Mouse (Mus musculus) heart, postnatal 0 days (tissue): ENCODE measurements at regions not wholly inside any gene's neighbourhood (a gene's known extent, or its start where the extent isn't known, plus 50 kb on each side); places are given as distances from the start of the nearest gene placed in this dataset.
A peak's percentile ranks its signal among the peaks of the same experiment; 100 is the strongest.

Source experiments
- ATAC-seq: fragments of 200-750 bp; cut with Nextera tagmentation; 2 replicates; pipeline ENCODE4 v1.8.0; 2017; ENCODE audit warnings: low read depth, moderate number of reproducible peaks, moderate library complexity; ENCODE audit not compliant: insufficient read depth
- DNase-seq: peaks from one replicate; pipeline ENCODE4 v3.0.0-alpha.2; 2016; ENCODE audit warnings: low spot score
- H3K27ac ChIP-seq: fragments of 300-500 bp; sonication (generic); 2 replicates; pipeline ENCODE4 v1.5.1; 2014; ENCODE audit warnings: low read depth, mild to moderate bottlenecking
- H3K27me3 ChIP-seq: fragments of 300-500 bp; sonication (generic); 2 replicates; pipeline ENCODE4 v1.6.1; 2014; ENCODE audit warnings: low read length, mixed read lengths; ENCODE audit not compliant: control insufficient read depth, insufficient read depth
- H3K36me3 ChIP-seq: fragments of 300-500 bp; sonication (generic); replicated peaks from 2 replicates; pipeline ENCODE4 v1.6.1; 2014; ENCODE audit warnings: low read length, mixed read lengths; ENCODE audit not compliant: control insufficient read depth, insufficient read depth
- H3K4me1 ChIP-seq: fragments of 300-500 bp; sonication (generic); 2 replicates; pipeline ENCODE4 v1.6.1; 2014; ENCODE audit warnings: antibody characterized with exemption; ENCODE audit not compliant: control insufficient read depth, insufficient read depth
- H3K4me2 ChIP-seq: fragments of 300-500 bp; sonication (generic); 2 replicates; pipeline ENCODE4 v1.6.1; 2014; ENCODE audit warnings: low read depth, mild to moderate bottlenecking, low read length, moderate library complexity
- H3K4me3 ChIP-seq: fragments of 300-500 bp; sonication (generic); 2 replicates; pipeline ENCODE4 v1.5.1; 2014; ENCODE audit warnings: low read depth, low read length
- H3K9ac ChIP-seq: fragments of 300-500 bp; sonication (generic); replicated peaks from 2 replicates; pipeline ENCODE4 v1.6.1; 2014; ENCODE audit warnings: low read depth, low read length, mixed read lengths
- H3K9me3 ChIP-seq: fragments of 300-500 bp; sonication (generic); replicated peaks from 2 replicates; pipeline ENCODE4 v1.6.1; 2016; ENCODE audit warnings: low read length; ENCODE audit not compliant: control insufficient read depth
- CTCF ChIP-seq: IDR thresholded peaks from 2 replicates; pipeline ENCODE4 v1.5.1; 2016; ENCODE audit warnings: antibody characterized with exemption, control low read depth, low read depth
- EP300 ChIP-seq: IDR thresholded peaks from 2 replicates; pipeline ENCODE4 v1.6.1; 2016; ENCODE audit warnings: antibody characterized with exemption, low read depth
- WGBS: fragments of 180-500 bp; shearing (Covaris S2); extraction: QIAGEN DNeasy Blood & Tissue Kit; methylation state at CpG from one replicate; pipeline ENCODE4 v1.1.7; 2014; 5-methylcytosine and 5-hydroxymethylcytosine counted together

DNA sequence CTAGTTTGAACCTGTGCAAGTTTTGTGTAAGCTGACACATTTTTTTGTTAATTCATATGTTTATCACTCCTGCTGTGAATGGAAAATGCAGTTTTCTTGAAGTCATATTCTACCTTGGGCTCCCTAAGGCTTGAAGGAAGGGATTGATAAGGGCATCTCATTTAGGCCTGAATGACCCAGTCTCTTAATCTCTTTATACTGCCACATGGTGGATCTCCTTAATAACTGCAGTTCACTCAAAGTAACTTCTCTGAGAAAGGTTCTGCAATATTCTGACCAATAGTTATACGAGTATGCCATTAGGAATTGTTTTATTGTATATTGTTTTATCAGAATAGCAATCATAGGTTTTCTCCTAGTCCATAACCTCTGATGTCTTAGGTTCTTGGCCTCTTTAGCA lies 415.7 kb downstream of the Htr1b start:
- Histone ChIP-seq H3K9me3 (0 out of 2 replicates have a peak, but pooled peaks cover 12% of the 10 kb centered on the region), H3K4me1 (no peaks in the 10 kb centered on the region), H3K4me3 (no peak overlapping the region), H3K27ac (no peak overlapping the region), H3K4me2 (no peak overlapping the region), H3K27me3 (no peaks in the 10 kb centered on the region), H3K9ac (no peak overlapping the region), H3K36me3 (no peaks in the 10 kb centered on the region)
- ATAC-seq (no peak), DNase-seq (no peak)
- 55% methylated on average over 1 of the region's 1 CpGs for WGBS
- TF ChIP-seq CTCF (peak; percentile 17; the same call in 1 of the 2 replicates), EP300 (no peak)

DNA sequence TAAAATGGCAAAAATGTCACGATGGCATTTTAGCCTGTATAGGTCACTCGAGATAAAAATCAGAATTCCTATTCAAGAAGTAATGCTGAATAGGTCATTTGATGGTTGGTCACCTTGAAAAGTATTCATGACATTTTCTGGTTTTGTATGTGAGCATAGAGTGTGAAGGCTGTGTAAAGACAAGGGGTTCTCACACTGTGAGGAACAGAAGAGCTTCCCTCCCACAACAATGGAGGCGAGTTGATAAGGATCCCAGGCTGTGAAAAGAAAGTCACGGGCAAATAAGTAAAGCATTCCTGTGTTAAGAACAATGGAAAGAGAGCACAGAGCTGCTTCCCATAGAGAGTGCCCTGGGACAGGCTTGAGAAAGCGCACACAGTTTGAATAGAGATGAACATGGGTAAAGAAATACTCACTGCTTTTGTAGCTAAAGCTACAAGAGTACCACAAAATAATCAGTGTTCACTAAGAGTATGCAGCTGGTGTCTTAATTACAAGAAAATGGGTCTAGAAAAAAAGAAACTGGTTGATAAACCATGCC lies 418.0 kb downstream of the Htr1b start:
- no peak for ATAC-seq

DNA sequence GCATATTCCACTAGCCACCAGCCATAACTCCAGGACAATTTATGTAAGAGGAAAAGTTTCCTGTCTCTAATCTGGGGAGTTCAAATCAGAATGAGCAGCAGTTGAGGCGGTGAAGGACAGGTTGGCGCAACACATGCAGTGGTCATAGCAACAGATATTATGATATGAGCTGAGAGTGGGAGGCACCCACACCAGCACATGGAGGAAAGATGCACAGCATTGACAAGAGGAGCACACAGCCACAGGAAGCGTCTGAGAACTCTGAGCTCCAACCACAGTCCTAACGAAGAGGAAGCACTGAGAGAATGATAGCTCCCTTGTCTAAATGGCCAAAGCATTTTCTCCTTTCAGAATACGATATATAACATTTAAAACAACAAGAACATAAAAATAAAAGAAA lies 418.9 kb downstream of the Htr1b start:
- no peaks in the 10 kb centered on the region for H3K9me3 ChIP-seq
- WGBS = 65% methylated on average over 5 of the region's 5 CpGs
- H3K27me3 ChIP-seq = no peaks in the 10 kb centered on the region
- no peak overlapping the region for H3K4me3 ChIP-seq
- no peak overlapping the region for H3K4me2 ChIP-seq
- no peak for ATAC-seq
- H3K9ac ChIP-seq = no peak overlapping the region
- H3K27ac ChIP-seq = no peak overlapping the region
- H3K4me1 ChIP-seq = no peaks in the 10 kb centered on the region
- DNase-seq = no peak
- TF ChIP-seq CTCF = no peak
- TF ChIP-seq EP300 = no peak
- H3K36me3 ChIP-seq = no peaks in the 10 kb centered on the region

More for the DNA sequence above, 418.0 kb downstream of the Htr1b start:
- 41% methylated on average over 5 of the region's 5 CpGs for WGBS
- no peak for DNase-seq
- H3K9ac ChIP-seq = no peak overlapping the region
- H3K4me3 ChIP-seq = no peak overlapping the region
- H3K9me3 ChIP-seq = no peaks in the 10 kb centered on the region
- no peak overlapping the region for H3K4me2 ChIP-seq
- no peaks in the 10 kb centered on the region for H3K36me3 ChIP-seq
- H3K27ac ChIP-seq = no peak overlapping the region
- no peaks in the 10 kb centered on the region for H3K27me3 ChIP-seq
- TF ChIP-seq CTCF = no peak
- TF ChIP-seq EP300 = no peak
- no peaks in the 10 kb centered on the region for H3K4me1 ChIP-seq

DNA sequence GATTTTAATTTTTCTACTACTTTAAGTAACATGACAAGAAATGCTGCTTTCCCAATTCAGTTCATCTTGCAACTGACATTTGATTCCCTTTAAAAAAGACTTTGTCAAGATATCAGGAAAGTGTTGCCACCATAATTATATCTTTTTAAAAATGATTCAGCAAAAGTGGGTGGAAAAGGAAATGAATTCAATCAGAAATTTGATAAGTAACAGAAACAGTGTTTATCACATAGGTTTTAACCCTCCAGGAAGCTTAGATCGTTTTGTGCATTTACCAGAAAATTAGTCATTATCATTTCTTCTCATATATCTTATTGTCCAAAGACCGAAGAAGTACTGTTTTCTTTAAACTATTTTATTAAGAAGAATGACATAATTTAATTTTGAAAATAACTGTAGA lies 441.0 kb downstream of the Htr1b start:
- H3K27me3 ChIP-seq = no peaks in the 10 kb centered on the region
- H3K9me3 ChIP-seq = no peaks in the 10 kb centered on the region
- no peak overlapping the region for H3K27ac ChIP-seq
- no peaks in the 10 kb centered on the region for H3K4me1 ChIP-seq
- 73% methylated on average over 2 of the region's 2 CpGs for WGBS
- no peak for ATAC-seq
- no peak overlapping the region for H3K4me3 ChIP-seq
- DNase-seq = no peak
- H3K36me3 ChIP-seq = no peaks in the 10 kb centered on the region
- no peak overlapping the region for H3K4me2 ChIP-seq
- TF ChIP-seq EP300 (no peak), CTCF (no peak)
- H3K9ac ChIP-seq = no peak overlapping the region
